Mouse (Mus musculus): Measurements from ENCODE around the gene Spint5. TPM values are rescaled to one million over a fixed set of nuclear protein-coding genes. Genes with fewer than 3 reads are reported as not detected.

Spint5 gene
- polyA plus RNA-seq, 1 experiment from 2014 or later, result not detected

- H3K4me3 ChIP-seq (replicated peaks), result 0 out of 2 replicates have a peak overlapping the region, but pooled peaks have one; percentile 4
- 43% methylated on average over 1 of the region's 1 CpGs for WGBS (ENCODE audit: insufficient replicate concordance)
- peak; percentile 71 for ATAC-seq (ENCODE audit: low read depth)
These were observed 43.6 kb downstream of the Spint5 start for GRCm38 (mm10) chr2:164758692-164759091.

GRCm38 (mm10) chr2:164760059-164760833 lies 45.1 kb downstream of the Spint5 start:
- peak; percentile 78 for DNase-seq
- peak overlapping the region; percentile 56 for H3K4me2 ChIP-seq
- 44% methylated on average over 4 of the region's 4 CpGs for WGBS (ENCODE audit: insufficient replicate concordance)
- no peaks in the 10 kb centered on the region; the same call in 1 of the 2 replicates for H3K9me3 ChIP-seq (replicated peaks)
- H3K9ac ChIP-seq, result peak overlapping the region; percentile 68
- peak overlapping the region; percentile 29 for H3K4me3 ChIP-seq (replicated peaks)
- H3K27me3 ChIP-seq, result no peaks in the 10 kb centered on the region
- peak; percentile 74 for ATAC-seq (ENCODE audit: low read depth)
- peaks cover 89% of the 10 kb centered on the region for H3K36me3 ChIP-seq
- peaks cover 82% of the 10 kb centered on the region for H3K4me1 ChIP-seq (replicated peaks)
- H3K27ac ChIP-seq, result peak overlapping the region; percentile 98

More at GRCm38 (mm10) chr2:164758692-164759091, 43.6 kb downstream of the Spint5 start:
- Histone ChIP-seq H3K36me3 (peaks cover 94% of the 10 kb centered on the region), H3K9me3 (replicated peaks) (no peaks in the 10 kb centered on the region; the same call in 1 of the 2 replicates), H3K4me1 (replicated peaks) (peaks cover 89% of the 10 kb centered on the region), H3K27ac (peak overlapping the region; percentile 98), H3K27me3 (no peaks in the 10 kb centered on the region), H3K9ac (peak overlapping the region; percentile 68), H3K4me2 (peak overlapping the region; percentile 56)
- DNase-seq, result peak; percentile 67

- H3K4me2 ChIP-seq, result peak overlapping the region; percentile 56
- no peaks in the 10 kb centered on the region; the same call in 1 of the 2 replicates for H3K9me3 ChIP-seq (replicated peaks)
- H3K27ac ChIP-seq, result peak overlapping the region; percentile 98
- ATAC-seq (ENCODE audit: low read depth), result peak; percentile 90
- H3K27me3 ChIP-seq, result no peaks in the 10 kb centered on the region
- 65% methylated on average over 2 of the region's 2 CpGs for whole genome bisulfite sequencing (ENCODE audit: insufficient replicate concordance)
- no peak overlapping the region for H3K4me3 ChIP-seq (replicated peaks)
- H3K9ac ChIP-seq, result peak overlapping the region; percentile 68
- peak; percentile 75 for DNase-seq
- H3K4me1 ChIP-seq (replicated peaks), result peaks cover 81% of the 10 kb centered on the region
- H3K36me3 ChIP-seq, result peaks cover 89% of the 10 kb centered on the region
These were observed 46.4 kb downstream of the Spint5 start for GRCm38 (mm10) chr2:164761502-164761901.

DNA sequence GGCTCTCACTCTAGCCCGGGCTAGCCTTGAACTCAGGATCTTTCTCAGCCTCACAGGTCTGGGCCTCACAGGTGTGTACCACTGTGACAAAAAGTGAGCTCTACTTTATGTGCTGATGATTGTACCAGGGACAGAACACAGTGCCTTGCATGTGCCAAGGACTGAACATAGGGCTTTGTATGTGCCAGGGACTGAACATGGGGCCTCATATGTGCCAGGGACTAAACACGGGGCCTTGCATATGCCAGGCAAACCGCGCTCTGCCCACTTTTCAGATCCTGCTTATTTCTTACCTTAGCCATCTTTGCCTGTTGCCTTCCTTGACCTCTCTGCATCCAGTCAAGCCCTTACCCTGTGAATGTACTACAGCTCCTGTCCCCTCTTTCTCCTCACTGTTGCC lies 46.9 kb downstream of the Spint5 start:
- Histone ChIP-seq H3K4me2 (peak overlapping the region; percentile 56), H3K36me3 (peaks cover 89% of the 10 kb centered on the region), H3K4me3 (replicated peaks) (no peak overlapping the region), H3K9me3 (replicated peaks) (no peaks in the 10 kb centered on the region), H3K27ac (peak overlapping the region; percentile 98), H3K9ac (peak overlapping the region; percentile 68), H3K4me1 (replicated peaks) (peaks cover 81% of the 10 kb centered on the region), H3K27me3 (no peaks in the 10 kb centered on the region)
- ATAC-seq (ENCODE audit: low read depth) (no peak), DNase-seq (no peak)
- WGBS (ENCODE audit: insufficient replicate concordance), result 88% methylated on average over 4 of the region's 4 CpGs

- DNase-seq (no peak), ATAC-seq (ENCODE audit: low read depth) (0 out of 2 replicates have a peak, but pooled peaks have one; percentile 7)
- Histone ChIP-seq H3K4me1 (replicated peaks) (peaks cover 80% of the 10 kb centered on the region), H3K36me3 (peaks cover 89% of the 10 kb centered on the region), H3K27me3 (no peaks in the 10 kb centered on the region), H3K4me3 (replicated peaks) (no peak overlapping the region), H3K4me2 (peak overlapping the region; percentile 56; the same call in 1 of the 2 replicates), H3K9ac (peak overlapping the region; percentile 68), H3K27ac (peak overlapping the region; percentile 98), H3K9me3 (replicated peaks) (no peaks in the 10 kb centered on the region)
- 79% methylated on average over 7 of the region's 7 CpGs for WGBS (ENCODE audit: insufficient replicate concordance)
These were observed 47.5 kb downstream of the Spint5 start for GRCm38 (mm10) chr2:164762593-164762992.

GRCm38 (mm10) chr2:164765841-164766240 lies 50.7 kb downstream of the Spint5 start:
- Histone ChIP-seq H3K4me1 (replicated peaks) (peaks cover 63% of the 10 kb centered on the region), H3K27ac (peak overlapping the region; percentile 71), H3K4me3 (replicated peaks) (no peak overlapping the region), H3K4me2 (no peak overlapping the region), H3K36me3 (peaks cover 76% of the 10 kb centered on the region), H3K9me3 (replicated peaks) (no peaks in the 10 kb centered on the region), H3K27me3 (no peaks in the 10 kb centered on the region), H3K9ac (peak overlapping the region; percentile 33; the same call in 1 of the 2 replicates)
- WGBS (ENCODE audit: insufficient replicate concordance), result 73% methylated on average over 3 of the region's 3 CpGs
- DNase-seq, result no peak
- ATAC-seq (ENCODE audit: low read depth), result no peak

Other genes starting within 250 kb of the Spint5 start
- not detected in 2 replicates for gene Trp53tg5, start 241.6 kb upstream of the Spint5 start, polyA plus RNA-seq (2015; fragmentation: Nextera tagmentation; extraction: Ambion mirVana)
- 0.79 and 1.9 TPM in 2 replicates for gene Dbndd2, start 229.2 kb upstream of the Spint5 start, polyA plus RNA-seq (2015; fragmentation: Nextera tagmentation; extraction: Ambion mirVana)
- gene Pigt, start 217.8 kb upstream of the Spint5 start, polyA plus RNA-seq (2015; fragmentation: Nextera tagmentation; extraction: Ambion mirVana), result 22.3 and 23.8 TPM in 2 replicates
- 1.2 and 1.9 TPM in 2 replicates for gene Wfdc2, start 152.9 kb upstream of the Spint5 start, polyA plus RNA-seq (2015; fragmentation: Nextera tagmentation; extraction: Ambion mirVana)
- gene Spint3, start 141.8 kb upstream of the Spint5 start, polyA plus RNA-seq (2015; fragmentation: Nextera tagmentation; extraction: Ambion mirVana), result not detected in 2 replicates
- 0.13 and 0.19 TPM in 2 replicates for gene Wfdc6a, start 129.9 kb upstream of the Spint5 start, polyA plus RNA-seq (2015; fragmentation: Nextera tagmentation; extraction: Ambion mirVana)
- not detected in 2 replicates for gene Eppin, start 121.7 kb upstream of the Spint5 start, polyA plus RNA-seq (2015; fragmentation: Nextera tagmentation; extraction: Ambion mirVana)
- gene Wfdc6b, start 101.8 kb upstream of the Spint5 start, polyA plus RNA-seq (2015; fragmentation: Nextera tagmentation; extraction: Ambion mirVana), result not detected in 2 replicates
- not detected in 2 replicates for gene Wfdc8, start 101.7 kb upstream of the Spint5 start, polyA plus RNA-seq (2015; fragmentation: Nextera tagmentation; extraction: Ambion mirVana)
- not detected in 2 replicates for gene Wfdc16, start 76.5 kb upstream of the Spint5 start, polyA plus RNA-seq (2015; fragmentation: Nextera tagmentation; extraction: Ambion mirVana)
- not detected in 2 replicates for gene Wfdc10, start 59.3 kb upstream of the Spint5 start, polyA plus RNA-seq (2015; fragmentation: Nextera tagmentation; extraction: Ambion mirVana)
- not detected in 2 replicates for gene Wfdc9, start 58.7 kb upstream of the Spint5 start, polyA plus RNA-seq (2015; fragmentation: Nextera tagmentation; extraction: Ambion mirVana)
- gene Wfdc11, start 41.2 kb upstream of the Spint5 start, polyA plus RNA-seq (2015; fragmentation: Nextera tagmentation; extraction: Ambion mirVana), result not detected in 2 replicates
- gene Wfdc13, start 30.2 kb upstream of the Spint5 start, polyA plus RNA-seq (2015; fragmentation: Nextera tagmentation; extraction: Ambion mirVana), result not detected in 2 replicates
- not detected in 2 replicates for gene Spint4, start 16.8 kb upstream of the Spint5 start, polyA plus RNA-seq (2015; fragmentation: Nextera tagmentation; extraction: Ambion mirVana)
- 0.93 and 1.0 TPM in 2 replicates for gene Wfdc3, start 30.6 kb downstream of the Spint5 start, polyA plus RNA-seq (2015; fragmentation: Nextera tagmentation; extraction: Ambion mirVana)
- gene Dnttip1, start 30.7 kb downstream of the Spint5 start, polyA plus RNA-seq (2015; fragmentation: Nextera tagmentation; extraction: Ambion mirVana), result 47.3 and 49.8 TPM in 2 replicates
- gene Ube2c, start 54.6 kb downstream of the Spint5 start, polyA plus RNA-seq (2015; fragmentation: Nextera tagmentation; extraction: Ambion mirVana), result 762 and 764 TPM in 2 replicates
- 5.1 and 8.4 TPM in 2 replicates for gene Tnnc2, start 64.7 kb downstream of the Spint5 start, polyA plus RNA-seq (2015; fragmentation: Nextera tagmentation; extraction: Ambion mirVana)
- 4.1 TPM in 2 replicates for gene Snx21, start 70.5 kb downstream of the Spint5 start, polyA plus RNA-seq (2015; fragmentation: Nextera tagmentation; extraction: Ambion mirVana)
- 18.8 and 20.3 TPM in 2 replicates for gene Acot8, start 89.6 kb downstream of the Spint5 start, polyA plus RNA-seq (2015; fragmentation: Nextera tagmentation; extraction: Ambion mirVana)
- gene Zswim3, start 89.8 kb downstream of the Spint5 start, polyA plus RNA-seq (2015; fragmentation: Nextera tagmentation; extraction: Ambion mirVana), result 4.3 and 5.1 TPM in 2 replicates
- 6.2 and 6.9 TPM in 2 replicates for gene Zswim1, start 107.4 kb downstream of the Spint5 start, polyA plus RNA-seq (2015; fragmentation: Nextera tagmentation; extraction: Ambion mirVana)
- gene Spata25, start 113.2 kb downstream of the Spint5 start, polyA plus RNA-seq (2015; fragmentation: Nextera tagmentation; extraction: Ambion mirVana), result not detected in 2 replicates
- 65.4 and 69.2 TPM in 2 replicates for gene Ctsa, start 117.6 kb downstream of the Spint5 start, polyA plus RNA-seq (2015; fragmentation: Nextera tagmentation; extraction: Ambion mirVana)
- 2.4 and 2.5 TPM in 2 replicates for gene Neurl2, start 118.2 kb downstream of the Spint5 start, polyA plus RNA-seq (2015; fragmentation: Nextera tagmentation; extraction: Ambion mirVana)
- 7.7 and 8.3 TPM in 2 replicates for gene Pltp, start 142.4 kb downstream of the Spint5 start, polyA plus RNA-seq (2015; fragmentation: Nextera tagmentation; extraction: Ambion mirVana)
- 45.5 and 48.3 TPM in 2 replicates for gene Pcif1, start 164.0 kb downstream of the Spint5 start, polyA plus RNA-seq (2015; fragmentation: Nextera tagmentation; extraction: Ambion mirVana)
- 5.4 and 6.1 TPM in 2 replicates for gene Zfp335, start 196.5 kb downstream of the Spint5 start, polyA plus RNA-seq (2015; fragmentation: Nextera tagmentation; extraction: Ambion mirVana)
- gene Mmp9, start 225.5 kb downstream of the Spint5 start, polyA plus RNA-seq (2015; fragmentation: Nextera tagmentation; extraction: Ambion mirVana), result 1.1 and 1.2 TPM in 2 replicates
- 0.17 and 0.18 TPM in 2 replicates for gene Slc12a5, start 245.5 kb downstream of the Spint5 start, polyA plus RNA-seq (2015; fragmentation: Nextera tagmentation; extraction: Ambion mirVana)